Mouse (Mus musculus) CH12.LX (cell line): ENCODE data around the gene Olfr2. TPM values are rescaled to one million over a fixed set of nuclear protein-coding genes. Genes with fewer than 3 reads are reported as not detected.

Experiments used
- DNase-seq: peaks from one replicate; pipeline ENCODE4 v3.0.0-alpha.2; 2013; ENCODE audit errors: extremely low read depth
- H3K27ac ChIP-seq: 2 replicates; pipeline ENCODE4 v1.5.1; 2012; ENCODE audit warnings: low read depth, mild to moderate bottlenecking, control low read depth, moderate library complexity; ENCODE audit not compliant: insufficient read depth
- H3K27me3 ChIP-seq: replicated peaks from 2 replicates; pipeline ENCODE3; 2012; ENCODE audit warnings: inconsistent platforms
- H3K36me3 ChIP-seq, 2 experiments: replicated peaks in 1 of 2; 2 replicates each; pipeline versions ENCODE3 to v1.6.1; 2012; ENCODE audit warnings: inconsistent platforms in 1 of 2, low read length in 1 of 2, mild to moderate bottlenecking in 1 of 2, mixed read lengths in 1 of 2, moderate library complexity in 1 of 2; ENCODE audit not compliant: control insufficient read depth in 1 of 2, insufficient read depth in 1 of 2
- H3K4me1 ChIP-seq, 2 experiments: 2 replicates each; pipeline ENCODE4 v1.6.1; 2012; ENCODE audit warnings: inconsistent platforms in 1 of 2, moderate library complexity in 1 of 2; ENCODE audit not compliant: insufficient read depth in 2 of 2, control insufficient read depth in 1 of 2
- H3K4me2 ChIP-seq: 2 replicates; pipeline ENCODE4 v1.6.1; 2012; ENCODE audit warnings: low read depth, mild to moderate bottlenecking, control low read depth; ENCODE audit not compliant: poor library complexity, insufficient read depth, severe bottlenecking
- H3K4me3 ChIP-seq, 3 experiments: fragments of 150-350 bp in 1 of 3; sonication (generic) in 1 of 3; replicated peaks in 1 of 3; 2 replicates each; pipeline versions ENCODE3 to v1.5.1; 2011 to 2012; ENCODE audit warnings: low read depth in 2 of 3, low read length in 2 of 3, mild to moderate bottlenecking in 2 of 3, moderate library complexity in 2 of 3, control low read depth in 1 of 3, improper control_type of control experiment in 1 of 3, inconsistent platforms in 1 of 3, mixed read lengths in 1 of 3; ENCODE audit not compliant: poor library complexity in 1 of 3
- H3K79me2 ChIP-seq: replicated peaks from 2 replicates; pipeline ENCODE4 v1.6.1; 2012; ENCODE audit warnings: mild to moderate bottlenecking, moderate library complexity; ENCODE audit not compliant: control insufficient read depth, poor library complexity, insufficient read depth, severe bottlenecking; ENCODE audit errors: extremely low read depth
- H3K9ac ChIP-seq: 2 replicates; pipeline ENCODE4 v1.6.1; 2012; ENCODE audit warnings: low read depth, mild to moderate bottlenecking, control low read depth, moderate library complexity; ENCODE audit not compliant: insufficient read depth
- H3K9me3 ChIP-seq: replicated peaks from 2 replicates; pipeline ENCODE3; 2012; ENCODE audit warnings: low read length, inconsistent platforms, mixed read lengths
- BHLHE40 ChIP-seq: IDR thresholded peaks from 2 replicates; pipeline ENCODE4 v1.6.1; 2011; ENCODE audit warnings: mild to moderate bottlenecking, low read depth, low read length, improper control_type of control experiment
- CTCF ChIP-seq, 2 experiments: IDR thresholded peaks in 1 of 2; conservative IDR thresholded peaks in 1 of 2; 2 replicates each; pipeline ENCODE4 v1.5.1; 2011 to 2012; ENCODE audit warnings: low read depth in 2 of 2, low read length in 2 of 2, improper control_type of control experiment in 1 of 2, inconsistent platforms in 1 of 2, mild to moderate bottlenecking in 1 of 2, moderate library complexity in 1 of 2
- ELF1 ChIP-seq: IDR thresholded peaks from 2 replicates; pipeline ENCODE4 v1.6.1; 2014; ENCODE audit warnings: low read depth, mild to moderate bottlenecking, inconsistent platforms, low read length, improper control_type of control experiment
- EP300 ChIP-seq: IDR thresholded peaks from 2 replicates; pipeline ENCODE4 v1.6.1; 2011; ENCODE audit warnings: low read length, improper control_type of control experiment
- HCFC1 ChIP-seq: IDR thresholded peaks from 2 replicates; pipeline ENCODE4 v1.6.1; 2012; ENCODE audit warnings: low read depth, mild to moderate bottlenecking, inconsistent platforms, low read length, improper control_type of control experiment
- IRF4 ChIP-seq: IDR thresholded peaks from 2 replicates; pipeline ENCODE4 v1.6.1; 2014; ENCODE audit warnings: low read depth, mild to moderate bottlenecking, inconsistent platforms, low read length, improper control_type of control experiment
- KAT2A ChIP-seq: IDR thresholded peaks from 2 replicates; pipeline ENCODE4 v1.6.1; 2012; ENCODE audit warnings: low read length, improper control_type of control experiment, inconsistent platforms; ENCODE audit not compliant: insufficient replicate concordance
- MAFK ChIP-seq: IDR thresholded peaks from 2 replicates; pipeline ENCODE4 v1.6.1; 2011; ENCODE audit warnings: low read length, improper control_type of control experiment; ENCODE audit not compliant: insufficient replicate concordance
- MAX ChIP-seq: IDR thresholded peaks from 2 replicates; pipeline ENCODE4 v1.6.1; 2011; ENCODE audit warnings: low read length, improper control_type of control experiment
- MEF2A ChIP-seq: IDR thresholded peaks from 2 replicates; pipeline ENCODE4 v1.6.1; 2014; ENCODE audit warnings: low read depth, mild to moderate bottlenecking, inconsistent platforms, low read length, improper control_type of control experiment, borderline replicate concordance
- MXI1 ChIP-seq: IDR thresholded peaks from 2 replicates; pipeline ENCODE4 v1.6.1; 2011; ENCODE audit warnings: mild to moderate bottlenecking, low read depth, low read length, improper control_type of control experiment
- RCOR1 ChIP-seq: conservative IDR thresholded peaks from 2 replicates; pipeline ENCODE4 v1.6.1; 2012; ENCODE audit warnings: low read depth, mild to moderate bottlenecking, inconsistent platforms, low read length, improper control_type of control experiment
- SMC3 ChIP-seq: IDR thresholded peaks from 2 replicates; pipeline ENCODE4 v1.6.1; 2011; ENCODE audit warnings: low read depth, low read length, improper control_type of control experiment
- TCF12 ChIP-seq: IDR thresholded peaks from 2 replicates; pipeline ENCODE4 v1.6.1; 2014; ENCODE audit warnings: low read depth, mild to moderate bottlenecking, inconsistent platforms, low read length, improper control_type of control experiment
- ZC3H11A ChIP-seq: IDR thresholded peaks from 2 replicates; pipeline ENCODE4 v1.6.1; 2012; ENCODE audit warnings: low read depth, mild to moderate bottlenecking, inconsistent platforms, low read length, improper control_type of control experiment
- ZKSCAN1 ChIP-seq: IDR thresholded peaks from 2 replicates; pipeline ENCODE4 v1.6.1; 2012; ENCODE audit warnings: low read depth, inconsistent platforms, low read length, improper control_type of control experiment, borderline replicate concordance
- dilution Hi-C: fragments of 300-500 bp; cut with MboI; formaldehyde crosslinking; loops from 2 replicates; pipeline ENCODE4 v1.14.3; 2020; ENCODE audit warnings: low sequenced_read_pairs; ENCODE audit not compliant: extremely low pct_unique_long_range_greater_than_20kb, extremely low pct_ligation_motif_present
- in situ Hi-C: fragments of 300-500 bp; cut with MboI; formaldehyde crosslinking; loops from 3 replicates; pipeline ENCODE4 v1.14.3; 2019; ENCODE audit warnings: low sequenced_read_pairs, low pct_ligation_motif_present, low pct_unique_long_range_greater_than_20kb, mixed read lengths
- polyA plus RNA-seq: library from polyadenylated mRNA; unstranded; fragments of >175 nt; gene quantifications from 2 replicates; pipeline ENCODE4 v1.2.1, GENCODE M21; 2012; ENCODE audit warnings: low read depth; ENCODE audit not compliant: insufficient read length
- total RNA-seq, 2 experiments: library from RNA; depleted of rRNA; stranded (reverse); fragments of 300-350 nt in 1 of 2; fragments of >200 nt in 1 of 2; gene quantifications; 2 replicates each; pipeline ENCODE4 v1.2.3; 2012 to 2014

Olfr2 gene
- total and polyA plus RNA-seq, 3 experiments: not detected

DNA sequence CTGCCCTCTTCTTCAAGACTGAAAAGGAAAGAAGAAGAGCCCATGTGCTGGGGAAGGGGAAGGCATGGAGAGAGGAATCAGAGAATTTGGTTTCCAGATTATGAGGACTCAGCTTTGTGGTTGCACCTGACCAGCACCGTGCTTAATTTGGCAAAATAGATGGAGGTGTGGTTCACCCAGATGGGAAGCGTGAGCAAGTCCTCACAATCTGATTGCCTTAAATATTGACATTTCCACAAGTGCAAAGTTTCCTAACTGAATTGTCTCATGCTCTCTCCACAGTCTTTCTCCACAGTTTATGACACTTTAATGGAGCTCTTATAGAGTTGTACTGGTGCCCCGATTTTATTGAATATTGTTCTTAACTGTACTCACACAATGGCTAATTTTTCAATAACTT lies 37.3 kb upstream of the Olfr2 start:
- no peak overlapping the region for H3K9ac ChIP-seq
- H3K4me2 ChIP-seq: no peak overlapping the region
- H3K27ac ChIP-seq: no peak overlapping the region
- no peak for TF ChIP-seq CTCF (conservative IDR thresholded peaks at IDR 0.05 in 1 of 2, IDR thresholded peaks at IDR 0.05 in 1 of 2; ENCODE audit: low read depth in 2 of 2, low read length in 2 of 2)
- TF ChIP-seq SMC3: no peak
- no peak for TF ChIP-seq TCF12
- TF ChIP-seq MXI1: no peak
- TF ChIP-seq ELF1: no peak
- TF ChIP-seq BHLHE40: no peak
- TF ChIP-seq RCOR1: no peak
- TF ChIP-seq KAT2A: no peak
- no peak for TF ChIP-seq ZKSCAN1
- TF ChIP-seq HCFC1: no peak
- TF ChIP-seq MAX: no peak
- no peak for TF ChIP-seq ZC3H11A
- TF ChIP-seq IRF4: no peak
- no peak for TF ChIP-seq MAFK
- no peak for TF ChIP-seq EP300
- no peak for DNase-seq
- no peaks in the 10 kb centered on the region for H3K36me3 ChIP-seq
- in situ Hi-C loops: no loop called here
- H3K4me1 ChIP-seq: no peaks in the 10 kb centered on the region
- H3K9me3 ChIP-seq: no peaks in the 10 kb centered on the region
- no peaks in the 10 kb centered on the region for H3K79me2 ChIP-seq
- dilution Hi-C loops: no loop called here
- H3K27me3 ChIP-seq: no peaks in the 10 kb centered on the region
- H3K4me3 ChIP-seq: no peak overlapping the region

- in situ Hi-C loops: no loop called here
- dilution Hi-C loops: no loop called here
Observed at GRCm38 (mm10) chr7:107039934-107040563, 34.2 kb upstream of the Olfr2 start.

More at GRCm38 (mm10) chr7:107039934-107040563, 34.2 kb upstream of the Olfr2 start:
- H3K27me3 ChIP-seq: no peaks in the 10 kb centered on the region
- DNase-seq: no peak
- no peaks in the 10 kb centered on the region for H3K4me1 ChIP-seq
- no peaks in the 10 kb centered on the region for H3K79me2 ChIP-seq
- no peaks in the 10 kb centered on the region for H3K9me3 ChIP-seq
- TF ChIP-seq MAFK (no peak), MEF2A (no peak)
- H3K9ac ChIP-seq: no peak overlapping the region
- H3K4me3 ChIP-seq: no peak overlapping the region
- H3K4me2 ChIP-seq: no peak overlapping the region
- no peaks in the 10 kb centered on the region for H3K36me3 ChIP-seq
- H3K27ac ChIP-seq: no peak overlapping the region
